Mouse (Mus musculus): Measurements from ENCODE around the gene Wwp2.

DNA sequence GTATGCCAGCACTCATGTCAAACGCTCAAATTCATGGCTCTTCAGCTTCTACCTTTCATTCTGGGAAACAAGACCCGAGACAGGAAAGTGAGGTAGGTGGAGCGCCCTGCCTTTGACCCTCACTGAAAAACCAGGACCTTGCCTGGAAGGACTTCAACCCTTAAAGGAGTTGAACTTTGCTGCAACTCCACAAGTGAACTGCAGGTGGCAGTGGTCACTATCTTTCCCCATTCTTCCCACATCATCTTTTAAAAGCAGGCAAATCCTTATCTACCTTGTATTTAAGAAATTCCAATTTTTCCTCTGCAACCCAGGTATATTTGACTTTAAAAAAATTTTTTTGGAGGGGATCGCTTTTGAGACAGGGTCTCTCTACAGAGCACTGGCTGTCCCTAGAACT lies 24.8 kb upstream of the Wwp2 start:
- TF ChIP-seq CTCF (IDR thresholded peaks at IDR 0.05; ENCODE audit: extremely low read depth, insufficient read depth, insufficient read length, insufficient replicate concordance) (peak; percentile 44; the same call in 1 of the 2 replicates), POLR2A (IDR thresholded peaks at IDR 0.05; ENCODE audit: low read depth, low read length) (no peak)

Data from spleen, adult 2 months (tissue).